Mouse (Mus musculus) kidney, adult 2 months (tissue): ENCODE data around the gene Fam71b.

Experiments used
- CTCF ChIP-seq: fragments of 200-500 bp; conservative IDR thresholded peaks from 2 replicates; pipeline ENCODE4 v1.5.1; 2011; ENCODE audit warnings: low read depth, mild to moderate bottlenecking, control low read depth, low read length, moderate library complexity, mixed read lengths; ENCODE audit not compliant: insufficient read depth, insufficient read length
- POLR2A ChIP-seq: fragments of 200-500 bp; IDR thresholded peaks from one replicate; pipeline ENCODE4 v1.6.1; 2011; ENCODE audit warnings: low read depth, low read length, control low read depth

DNA sequence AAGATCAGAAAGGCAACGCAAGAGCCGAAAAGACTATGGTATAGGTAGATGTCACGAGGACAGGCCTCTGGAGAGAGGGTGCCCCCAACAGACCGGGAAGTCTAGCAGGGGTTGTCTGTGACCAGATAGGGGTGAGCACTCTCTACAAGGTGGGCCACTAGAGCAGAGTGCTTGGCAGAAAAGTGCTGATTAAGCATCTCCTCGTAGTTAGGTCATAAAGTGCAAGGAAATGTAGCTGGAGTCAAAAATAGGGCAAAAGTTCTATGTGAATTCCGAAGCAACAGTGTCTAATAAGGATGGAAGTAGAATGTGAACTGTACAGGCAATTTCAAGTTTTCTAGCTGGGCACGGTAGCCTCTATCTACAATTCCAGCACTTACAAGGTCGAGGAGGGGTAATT, 25.1 kb upstream of the Fam71b start:
- no peak for TF ChIP-seq POLR2A
- no peak for TF ChIP-seq CTCF
